Mouse (Mus musculus) cerebral cortex, adult 2 months (tissue): Measurements from ENCODE around the gene 4921517D22Rik.

Source experiments
- WGBS: fragments of 180-500 bp; shearing (Covaris S2); methylation state at CpG from one replicate; pipeline ENCODE4 v1.1.7; 2018; 5-methylcytosine and 5-hydroxymethylcytosine counted together

Gene 4921517D22Rik

DNA sequence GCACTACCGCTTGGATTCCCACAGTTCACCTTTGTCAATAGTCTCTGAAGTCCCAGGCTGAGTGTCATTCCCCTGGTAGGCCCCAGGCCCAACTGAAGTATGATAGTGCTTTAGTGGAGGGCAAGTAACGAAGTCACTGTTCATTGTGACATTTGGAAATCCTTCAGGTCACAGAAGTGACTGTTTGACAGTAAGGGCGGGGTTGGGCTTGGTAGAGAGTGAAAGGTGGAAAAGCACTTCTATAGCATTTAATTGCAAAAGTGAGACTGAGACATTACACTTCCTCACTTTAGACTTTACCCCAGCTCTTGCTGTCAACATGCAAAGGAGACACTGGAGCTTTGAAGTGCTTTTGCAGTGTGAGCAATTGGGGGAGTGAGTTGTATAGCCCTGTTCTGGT is at the start of gene 4921517D22Rik:
Gene 4921517D22Rik (minus strand): TSS at position 101 of the 400 bp plus-strand sequence.
- 97% methylated on average over 3 of the region's 3 CpGs for WGBS

DNA sequence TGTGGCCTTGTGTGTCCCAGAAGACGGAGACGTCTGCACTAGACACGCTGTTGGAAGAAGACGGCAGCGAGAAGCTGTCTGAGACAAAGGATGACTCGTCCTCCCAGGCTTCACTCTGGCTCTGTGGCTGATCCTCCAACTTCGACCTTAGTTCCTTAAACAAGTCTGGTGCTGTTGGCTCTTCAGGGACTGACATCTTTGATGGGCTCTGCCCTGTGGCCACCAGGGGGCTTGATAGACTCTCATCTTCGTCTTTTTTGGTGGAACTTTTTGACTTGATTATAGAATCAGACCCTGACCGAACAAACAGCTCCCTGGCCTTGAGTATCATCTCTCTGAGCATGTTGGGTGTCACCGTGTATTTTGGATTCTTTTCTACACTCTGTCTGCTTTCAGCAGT is 47.8 kb upstream of the 4921517D22Rik start:
- WGBS, result 75% methylated on average over 10 of the region's 10 CpGs

DNA sequence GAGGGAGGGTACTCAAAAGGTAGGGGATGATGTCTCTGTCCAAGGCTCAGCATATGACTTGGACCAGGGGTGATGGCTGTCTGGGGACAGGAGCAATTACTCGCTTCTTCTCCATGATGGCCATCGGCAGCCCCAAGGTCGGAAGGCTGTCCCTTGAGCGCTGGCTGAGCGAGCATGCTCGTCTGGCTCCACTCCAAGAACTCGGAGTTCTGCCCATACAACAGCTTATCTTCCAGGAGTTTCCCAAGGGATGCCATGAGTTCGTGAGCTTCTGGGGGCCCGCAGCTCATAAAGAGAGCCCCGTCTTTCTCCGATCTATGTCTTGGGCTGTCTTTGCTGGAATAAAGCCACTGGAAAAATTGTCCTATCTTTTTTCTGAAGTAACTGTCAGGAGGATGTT is 47.2 kb upstream of the 4921517D22Rik start:
- 96% methylated on average over 11 of the region's 11 CpGs for WGBS

DNA sequence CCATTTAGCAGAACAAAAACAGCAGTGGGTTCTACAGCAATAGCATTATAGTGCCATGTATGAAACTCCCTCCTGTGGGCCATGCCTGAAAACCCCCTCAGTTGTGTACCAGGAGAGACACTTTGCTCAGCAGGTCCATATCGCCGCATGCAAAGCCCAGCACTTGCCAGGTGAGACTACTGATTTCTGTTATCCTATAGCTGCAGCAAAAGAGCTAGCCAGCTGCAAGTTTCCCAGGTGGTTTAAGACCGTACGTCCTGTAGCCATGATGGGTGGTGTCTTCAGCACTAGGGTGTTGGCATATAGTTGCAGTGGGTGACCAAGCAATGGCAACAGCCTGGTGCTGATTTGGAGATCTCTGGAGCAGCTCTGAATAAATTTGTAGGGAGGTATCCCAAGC is 45.5 kb upstream of the 4921517D22Rik start:
- 98% methylated on average over 4 of the region's 4 CpGs for WGBS

DNA sequence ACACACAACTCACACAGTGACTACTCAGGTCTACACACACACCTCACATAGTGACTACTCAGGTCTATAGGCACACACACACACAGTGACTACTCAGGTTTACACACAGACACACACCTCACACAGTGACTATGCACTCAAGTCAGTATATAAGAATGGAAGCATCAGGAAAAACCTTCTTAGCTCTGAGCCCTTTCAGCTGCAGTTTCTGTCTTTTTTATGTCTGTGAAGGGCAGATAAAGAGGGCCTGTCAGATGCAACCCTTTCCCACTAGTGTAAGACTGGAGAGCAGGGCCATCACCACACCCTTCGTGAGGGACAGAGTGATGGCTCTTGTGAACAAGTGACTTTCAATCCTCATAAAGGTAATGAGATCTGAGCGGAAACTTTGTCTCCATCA is 44.5 kb upstream of the 4921517D22Rik start:
- 94% methylated on average over 2 of the region's 2 CpGs for WGBS

DNA sequence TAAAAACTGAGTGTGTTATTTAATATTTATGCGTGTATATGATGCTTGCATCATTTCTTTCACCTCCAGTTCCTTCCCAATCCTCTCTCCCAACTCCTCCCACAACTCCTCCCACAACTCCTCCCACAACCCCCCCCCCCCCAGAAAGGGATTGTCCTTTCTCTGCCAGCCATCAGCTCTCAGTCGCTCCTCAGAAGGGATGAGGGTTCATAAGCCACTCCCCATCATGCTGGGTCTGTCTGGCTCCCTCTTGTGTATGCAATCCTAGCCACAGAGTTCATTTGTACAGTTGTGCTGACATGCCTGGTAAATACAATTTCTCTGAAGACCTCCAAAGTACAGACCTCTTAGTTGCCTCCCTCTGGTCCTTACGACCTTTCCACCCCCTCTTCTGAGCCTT is 41.3 kb upstream of the 4921517D22Rik start:
- 38% methylated on average over 3 of the region's 3 CpGs for WGBS

DNA sequence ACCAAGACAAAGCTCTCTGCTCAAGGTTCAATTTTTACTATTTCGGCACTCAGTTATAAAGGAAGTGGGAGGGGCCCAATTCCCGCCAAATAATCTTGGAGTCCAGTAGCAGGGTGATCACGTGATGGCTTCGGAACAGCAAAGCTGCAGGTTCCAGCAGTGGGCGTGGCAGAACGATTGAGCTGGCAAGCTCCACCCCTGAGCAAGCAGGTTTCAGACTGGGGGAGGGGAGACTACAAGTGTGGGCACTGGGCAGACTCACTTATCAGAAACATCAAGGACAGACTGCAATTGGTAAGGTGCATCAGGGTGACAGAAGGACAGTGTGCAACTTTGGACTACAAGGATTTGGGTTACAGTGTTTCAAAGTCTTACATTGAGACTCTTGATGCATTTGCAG is 40.4 kb upstream of the 4921517D22Rik start:
- 39% methylated on average over 6 of the region's 6 CpGs for WGBS

DNA sequence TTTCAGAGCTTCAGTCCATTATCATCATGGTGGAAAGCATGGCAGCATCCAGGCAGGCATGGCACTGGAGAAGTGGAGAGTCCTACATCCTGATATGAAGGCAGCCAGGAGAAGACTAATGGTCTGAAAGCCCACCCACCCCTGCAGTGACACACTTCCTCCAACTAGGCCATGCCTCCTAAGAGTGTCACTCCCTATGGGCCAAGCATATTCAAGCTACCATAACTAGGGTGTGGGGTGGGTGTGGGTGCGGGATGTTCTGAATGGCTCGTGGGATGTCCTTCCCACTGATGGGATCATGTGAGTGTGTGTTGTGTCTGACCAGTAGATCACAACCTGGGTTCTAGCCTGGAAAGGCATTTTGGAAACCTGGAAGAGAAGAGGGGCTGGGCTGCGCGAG is 40.0 kb upstream of the 4921517D22Rik start:
- WGBS, result 89% methylated on average over 4 of the region's 4 CpGs

DNA sequence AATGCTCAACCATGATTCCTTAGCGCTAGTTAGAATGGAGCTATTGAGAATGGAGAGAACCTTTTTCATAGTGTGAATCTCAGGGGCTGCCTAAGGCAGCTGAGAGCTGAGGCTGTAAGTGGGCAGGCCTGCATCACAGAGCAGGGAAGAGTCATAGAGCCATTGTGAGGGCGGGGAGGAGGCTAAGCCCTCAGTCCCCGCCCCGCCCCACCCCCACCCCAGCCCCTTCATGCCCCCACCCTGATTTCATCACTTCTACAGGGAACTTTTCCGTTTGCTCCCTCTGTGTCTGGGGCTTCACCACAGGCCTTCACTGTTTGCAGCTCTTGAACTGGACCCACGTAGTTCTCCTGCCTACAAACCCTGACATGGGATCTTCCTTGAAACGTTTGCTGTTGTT is 37.7 kb upstream of the 4921517D22Rik start, which contains the start of gene Spata31d1d:
Gene Spata31d1d (minus strand): TSS at position 101 of the 400 bp plus-strand sequence.
- 68% methylated on average over 7 of the region's 7 CpGs for WGBS

DNA sequence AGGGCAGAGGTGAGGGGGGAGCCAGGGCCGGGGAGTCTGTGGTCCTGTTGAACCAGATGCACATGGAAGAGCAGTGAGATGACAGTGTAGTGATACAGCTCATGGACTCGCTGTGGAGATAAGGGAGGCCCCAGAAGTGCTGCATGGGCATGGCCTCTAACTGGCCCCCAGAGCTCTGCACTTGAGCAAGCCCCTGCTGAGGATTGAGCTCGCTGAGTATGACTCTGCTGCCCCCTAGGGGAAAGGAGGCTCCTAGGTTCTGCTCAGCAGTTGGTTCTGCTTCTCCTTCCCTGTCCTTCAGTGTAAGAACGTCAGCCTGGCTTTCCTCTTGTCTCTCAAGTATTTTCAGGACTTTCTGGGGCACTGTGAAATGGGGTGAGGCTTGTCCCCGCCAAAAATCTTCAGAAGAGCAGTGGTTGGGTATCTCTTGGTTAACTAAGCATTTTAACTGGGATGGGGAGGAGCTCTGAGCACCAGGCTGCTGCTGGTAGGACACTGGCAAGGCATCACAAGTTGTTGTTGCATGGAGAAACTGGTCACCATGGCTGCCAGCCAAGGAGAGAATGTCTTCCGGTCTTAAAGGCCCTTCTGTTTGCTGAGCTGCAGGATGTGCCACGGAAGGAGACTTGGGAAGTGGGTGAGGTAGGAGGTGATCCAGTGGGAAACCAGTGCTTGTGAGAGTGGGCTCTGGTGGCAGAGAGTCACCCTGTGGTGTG is 34.6 kb upstream of the 4921517D22Rik start:
- WGBS, result 18% methylated on average over 7 of the region's 7 CpGs

DNA sequence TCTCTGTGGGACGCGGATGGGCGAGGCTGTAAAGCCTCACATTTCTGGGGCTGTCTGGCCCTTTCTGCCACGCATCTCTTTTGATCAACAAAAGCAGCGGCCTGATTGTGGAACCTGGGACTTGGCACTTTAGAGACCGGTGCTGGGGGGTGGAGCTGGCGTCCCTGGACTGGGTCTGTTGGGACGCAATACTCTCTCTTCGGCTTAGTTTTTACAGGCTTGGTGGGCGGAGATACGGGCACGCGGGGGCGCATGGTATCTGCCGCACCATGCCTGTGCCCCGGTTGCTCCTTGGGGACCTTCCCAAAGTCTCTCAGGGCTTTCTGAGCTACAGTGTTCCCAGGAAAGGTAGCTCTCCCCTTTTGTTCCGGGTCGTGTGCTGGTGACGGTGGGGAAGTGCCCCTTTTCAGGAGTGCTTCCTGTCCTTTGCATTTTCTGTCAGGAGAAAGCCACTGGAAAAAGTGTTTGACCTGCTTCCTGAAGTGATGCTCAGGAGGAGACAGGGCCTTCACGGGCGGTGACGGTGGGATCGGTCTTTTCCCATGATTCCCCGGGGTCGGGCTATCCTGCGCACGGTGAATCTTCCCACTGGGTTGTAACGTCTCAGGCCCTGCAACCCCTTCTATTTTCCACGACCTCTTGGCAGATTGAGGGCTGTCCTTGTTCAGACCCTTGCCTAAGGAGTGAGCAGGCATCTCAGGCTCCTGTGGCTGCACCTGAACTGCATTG is 32.4 kb upstream of the 4921517D22Rik start:
- 44% methylated on average over 29 of the region's 29 CpGs for whole genome bisulfite sequencing

DNA sequence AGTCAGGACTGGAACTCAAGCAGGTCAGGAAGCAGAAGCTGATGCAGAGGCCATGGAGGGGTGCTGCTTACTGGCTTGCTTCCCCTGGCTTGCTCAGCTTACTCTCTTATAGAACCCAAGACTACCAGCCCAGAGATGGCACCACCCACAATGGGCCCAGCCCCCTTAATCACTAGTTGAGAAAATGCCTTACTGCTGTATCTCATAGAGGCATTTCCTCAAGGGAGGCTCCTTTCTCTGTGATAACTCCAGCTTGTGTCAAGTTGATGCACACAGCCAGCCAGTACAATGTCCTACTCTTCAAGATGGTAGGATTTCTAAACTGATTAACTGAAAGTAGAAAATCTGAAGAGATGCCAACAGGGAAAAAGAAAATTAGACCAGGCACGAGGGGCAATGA is 28.2 kb upstream of the 4921517D22Rik start:
- WGBS, result 100% methylated on average over 1 of the region's 1 CpGs

DNA sequence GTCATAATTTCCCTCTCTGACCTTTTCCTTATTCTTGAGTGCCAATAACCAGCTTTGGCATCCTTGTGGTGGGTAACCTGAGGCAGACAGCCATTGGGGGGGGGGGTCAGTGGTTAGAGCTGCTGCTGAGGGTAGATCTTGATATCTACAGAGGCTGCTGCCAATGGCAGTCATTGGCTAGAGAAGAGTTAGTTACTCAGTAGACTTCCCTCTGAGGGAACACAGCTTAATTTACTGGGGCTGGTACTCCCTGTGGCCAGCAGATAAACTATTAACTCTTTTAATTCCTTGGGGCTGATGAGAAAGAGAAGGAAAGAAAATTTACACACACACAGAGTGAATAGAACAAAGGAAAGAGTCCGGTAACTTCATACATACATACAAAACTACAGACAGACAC is 25.6 kb upstream of the 4921517D22Rik start:
- 74% methylated on average over 1 of the region's 1 CpGs for WGBS

DNA sequence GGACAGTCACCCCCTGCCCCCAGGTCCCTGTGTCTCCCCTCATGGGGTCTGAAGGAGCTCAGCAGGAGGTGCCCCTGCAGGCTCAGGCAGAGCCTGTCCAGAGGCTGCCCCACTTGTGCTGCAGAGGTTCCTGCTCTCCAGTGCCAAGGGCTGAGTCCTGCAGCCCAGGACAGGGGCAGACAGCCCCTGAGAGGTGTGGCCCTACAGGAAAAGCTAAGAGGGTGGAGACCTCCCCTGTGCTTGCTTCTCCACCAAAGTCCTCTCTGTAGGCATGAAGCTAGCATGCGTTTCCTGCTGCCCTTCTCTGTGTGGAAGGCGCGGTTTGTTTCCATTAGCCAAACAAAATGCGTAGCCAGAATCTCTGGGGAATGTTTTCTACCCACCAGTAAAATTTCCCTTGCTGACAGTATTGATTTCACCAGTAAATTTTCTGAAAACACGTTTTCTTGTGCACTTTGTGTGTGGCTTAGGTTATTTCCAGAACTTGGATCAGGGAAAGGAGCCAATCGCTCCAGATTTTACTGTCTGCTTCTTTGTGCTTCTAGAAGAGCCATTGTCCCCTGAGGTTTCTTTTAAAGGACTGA is 25.0 kb upstream of the 4921517D22Rik start:
- WGBS, result 44% methylated on average over 6 of the region's 6 CpGs

DNA sequence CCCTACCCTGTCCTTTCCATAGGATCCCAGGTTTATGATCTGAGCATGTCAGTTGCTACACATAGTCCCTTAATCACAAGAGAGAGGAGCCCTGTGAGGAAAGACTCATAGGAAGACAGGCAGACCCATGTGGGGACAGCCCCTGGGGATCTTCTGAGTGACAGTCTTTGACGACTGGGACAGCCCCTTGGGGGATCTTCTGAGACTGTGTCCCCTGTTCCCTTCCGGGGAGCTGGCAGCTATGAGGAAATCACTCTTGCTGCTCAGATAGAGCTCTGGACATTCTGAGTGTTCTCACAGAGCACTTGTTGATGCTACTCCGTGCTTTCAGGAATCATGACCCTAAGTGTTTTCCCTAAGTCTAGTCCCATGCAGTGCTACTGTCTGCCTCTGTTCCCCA is 19.8 kb upstream of the 4921517D22Rik start:
- 70% methylated on average over 3 of the region's 3 CpGs for WGBS

DNA sequence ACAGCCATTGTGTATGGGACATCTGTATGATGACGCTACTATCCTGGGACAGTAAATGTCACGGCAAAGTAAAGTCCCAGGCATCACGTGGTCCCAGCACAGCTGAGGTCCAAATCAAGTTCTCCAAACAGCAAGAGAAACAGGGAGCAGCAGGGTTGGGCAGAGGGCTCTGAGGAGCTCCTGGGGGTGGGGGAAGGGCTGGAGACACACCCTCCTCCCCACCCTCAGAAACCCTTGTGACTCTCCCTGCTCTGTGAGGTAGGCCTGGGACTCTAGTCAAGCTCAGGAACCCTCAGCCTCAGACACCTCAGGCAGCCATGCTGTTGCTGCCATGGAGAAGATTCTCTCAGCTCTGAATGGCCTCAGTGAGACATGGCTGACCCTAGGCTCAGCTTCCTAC is 18.1 kb upstream of the 4921517D22Rik start, which contains the start of gene Spata31d1b:
Gene Spata31d1b (plus strand): TSS at position 301 of the 400 bp plus-strand sequence.
- WGBS, result 83% methylated on average over 3 of the region's 3 CpGs

DNA sequence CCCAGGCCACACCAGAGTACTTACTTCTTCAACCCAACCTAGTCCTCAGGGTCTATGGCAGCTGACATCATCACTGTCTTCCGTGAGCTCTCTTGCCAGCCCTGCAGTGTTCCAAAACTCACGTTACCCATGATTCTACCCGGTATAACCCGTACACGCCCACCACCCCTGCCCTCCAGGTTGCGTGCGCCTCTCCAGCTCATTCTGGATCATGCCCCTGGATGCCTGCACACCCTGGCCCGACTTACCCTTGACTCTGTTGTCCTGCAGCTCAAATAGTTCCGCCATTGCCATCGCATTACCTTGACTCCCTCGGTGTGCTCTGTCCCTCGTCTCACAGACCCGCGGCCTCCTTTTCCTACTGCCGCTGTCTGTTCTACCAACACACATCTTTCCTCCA is 16.3 kb upstream of the 4921517D22Rik start, which contains the start of gene Spata31d1a:
Gene Spata31d1a (minus strand): TSS at position 101 of the 400 bp plus-strand sequence.
- WGBS, result 93% methylated on average over 15 of the region's 15 CpGs

DNA sequence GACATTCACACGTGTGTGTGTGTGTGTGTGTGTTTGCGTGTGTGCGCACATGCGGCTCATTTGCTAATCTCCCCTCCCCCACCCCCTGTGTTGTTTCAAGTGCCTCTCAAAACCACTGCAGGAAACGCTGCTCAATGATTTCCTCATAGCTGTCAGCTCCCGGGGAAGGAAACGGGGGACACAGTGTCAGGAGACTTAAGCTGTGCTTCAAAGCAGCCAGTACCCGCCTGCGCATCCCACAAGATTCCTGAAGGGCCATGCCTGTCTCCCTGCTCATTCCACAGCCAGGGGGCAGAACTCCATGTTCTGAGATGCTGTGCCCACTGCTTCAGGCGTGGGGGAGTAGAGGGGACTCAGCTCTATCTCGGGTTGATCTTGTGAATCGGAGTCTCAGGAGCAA is 10.7 kb upstream of the 4921517D22Rik start:
- 44% methylated on average over 12 of the region's 12 CpGs for WGBS

DNA sequence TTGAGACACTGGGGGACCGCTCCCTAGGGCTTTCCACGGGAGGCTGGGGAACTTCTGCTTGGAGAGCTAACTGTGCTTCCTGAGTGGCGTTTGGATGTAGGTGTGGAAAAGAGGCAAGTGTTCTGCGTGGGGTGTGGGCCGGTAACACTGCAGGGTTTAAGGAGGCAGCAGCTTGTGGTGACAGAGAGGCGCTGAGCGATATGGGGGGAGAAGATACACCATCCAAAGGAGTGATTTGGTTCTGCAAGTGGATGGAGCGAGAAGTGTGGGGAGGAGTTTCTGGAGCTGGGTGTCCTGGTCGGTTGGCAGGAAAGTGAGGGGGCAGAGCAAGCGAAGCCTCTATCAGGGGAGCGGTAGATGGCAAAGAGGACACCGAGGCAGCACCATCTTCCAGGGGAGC is 9.6 kb upstream of the 4921517D22Rik start:
- WGBS, result 63% methylated on average over 12 of the region's 12 CpGs

DNA sequence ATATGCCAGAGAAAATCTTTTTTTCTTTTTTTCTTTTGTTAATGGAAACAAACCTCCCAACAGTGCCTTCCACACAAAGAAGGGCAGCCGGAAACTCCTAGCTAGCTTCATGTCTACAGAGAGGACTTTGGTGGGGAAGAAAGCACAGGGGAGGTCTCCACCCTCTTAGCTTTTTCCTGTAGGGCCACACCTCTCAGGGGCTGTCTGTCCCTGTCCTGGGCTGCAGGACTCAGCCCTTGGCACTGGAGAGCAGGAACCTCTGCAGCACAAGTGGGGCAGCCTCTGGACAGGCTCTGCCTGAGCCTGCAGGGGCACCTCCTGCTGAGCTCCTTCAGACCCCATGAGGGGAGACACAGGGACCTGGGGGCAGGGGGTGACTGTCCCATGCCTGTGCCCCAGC is 6.2 kb upstream of the 4921517D22Rik start:
- WGBS, result 56% methylated on average over 1 of the region's 1 CpGs

DNA sequence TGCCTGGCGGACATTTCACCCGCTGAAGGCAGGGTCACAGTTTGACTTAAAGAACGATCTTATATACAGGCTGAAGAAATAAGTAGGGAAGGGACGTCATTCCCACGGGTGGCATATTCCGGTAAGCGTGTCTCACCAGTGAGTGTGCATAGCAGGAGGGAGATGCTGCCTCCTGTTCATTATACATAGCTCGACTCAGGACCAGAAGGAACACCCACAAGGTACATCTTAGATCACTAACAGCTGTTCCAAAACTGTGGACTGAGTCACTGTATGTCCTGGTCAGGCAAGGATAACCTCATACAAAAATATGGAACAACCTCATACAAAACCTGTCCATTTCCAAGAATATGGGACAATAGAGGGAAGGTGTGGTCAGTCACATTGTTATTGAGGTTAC is 5.2 kb upstream of the 4921517D22Rik start:
- WGBS, result 69% methylated on average over 8 of the region's 8 CpGs

DNA sequence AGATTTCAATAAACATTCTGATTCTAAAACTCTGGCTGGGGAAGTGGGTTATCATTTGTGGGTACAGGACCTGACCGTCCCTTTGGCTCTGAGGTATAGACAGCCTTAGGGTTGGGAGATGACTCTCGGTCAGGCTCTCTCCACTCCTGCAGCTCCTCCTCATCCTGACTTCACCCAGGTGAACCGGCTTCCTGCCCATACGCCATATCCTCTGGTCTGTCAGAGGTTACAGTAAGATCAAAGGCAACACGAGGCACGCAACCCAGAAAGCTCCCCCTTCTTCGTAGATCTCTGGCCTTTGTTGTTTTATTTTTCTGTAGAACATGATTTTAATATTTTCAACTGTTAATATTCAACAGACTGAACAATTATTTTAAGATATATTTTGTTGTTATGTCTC is 1.9 kb upstream of the 4921517D22Rik start:
- 89% methylated on average over 7 of the region's 7 CpGs for WGBS

DNA sequence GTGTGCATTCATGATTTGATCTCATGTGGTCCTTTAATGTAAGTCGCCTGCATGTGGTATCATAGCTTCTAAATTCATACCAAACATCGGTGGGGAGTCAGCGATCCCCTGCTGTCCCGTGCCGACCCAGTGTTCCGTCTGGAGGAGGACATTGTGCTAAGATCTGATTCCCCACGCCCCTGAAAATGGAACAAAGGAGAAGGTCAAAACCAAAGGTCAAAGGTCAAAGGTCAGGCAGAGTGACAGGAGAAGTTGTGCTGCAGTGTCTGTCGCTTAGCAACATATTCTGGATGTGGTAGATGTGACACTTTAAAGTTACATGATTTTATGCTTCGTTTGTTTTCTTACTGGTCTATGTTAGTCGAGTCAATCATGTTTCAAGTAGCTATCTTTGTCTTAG is 2.4 kb downstream of the 4921517D22Rik start:
- WGBS, result 52% methylated on average over 10 of the region's 10 CpGs
